Mouse (Mus musculus): ENCODE results near the gene Slc39a11. TPM values are rescaled to one million over a fixed set of nuclear protein-coding genes. Genes with fewer than 3 reads are reported as not detected.

The Slc39a11 gene
- total and polyA plus RNA-seq, 3 experiments = 43.2 to 54.4 (median 51.0) TPM

- TF ChIP-seq ETS1 (conservative IDR thresholded peaks at IDR 0.05; ENCODE audit: low read depth, low read length) (no peak), MAFK (IDR thresholded peaks at IDR 0.05; ENCODE audit: insufficient replicate concordance, low read length) (no peak), TBP (conservative IDR thresholded peaks at IDR 0.05; ENCODE audit: low read depth, low read length) (peak; percentile 97), ZMIZ1 (IDR thresholded peaks at IDR 0.05; ENCODE audit: low read depth, low read length) (peak; percentile 92), RAD21 (IDR thresholded peaks at IDR 0.05; ENCODE audit: low read depth, low read length) (no peak), HCFC1 (IDR thresholded peaks at IDR 0.05; ENCODE audit: low read depth, low read length) (peak; percentile 96), JUND (conservative IDR thresholded peaks at IDR 0.05; ENCODE audit: low read depth, low read length) (no peak), JUN (IDR thresholded peaks at IDR 0.05; ENCODE audit: insufficient read depth, low read depth, low read length) (no peak)
Observed at GRCm38 (mm10) chr11:113201470-113201997, 448.3 kb downstream of the Slc39a11 start (continued).

- no peak for TF ChIP-seq RAD21 (IDR thresholded peaks at IDR 0.05; ENCODE audit: low read depth, low read length)
- TF ChIP-seq MAX (IDR thresholded peaks at IDR 0.05; ENCODE audit: low read length) = no peak
- no peak for TF ChIP-seq MYC (IDR thresholded peaks at IDR 0.05; ENCODE audit: low read depth, low read length)
- no peak for TF ChIP-seq MAZ (IDR thresholded peaks at IDR 0.05; ENCODE audit: low read depth, low read length)
- TF ChIP-seq IRF4 (IDR thresholded peaks at IDR 0.05; ENCODE audit: low read depth, low read length) = no peak
- no peak for TF ChIP-seq POLR2A (IDR thresholded peaks at IDR 0.05; ENCODE audit: low read depth, low read length)
- TF ChIP-seq CTCF (conservative IDR thresholded peaks at IDR 0.05 in 1 of 2, IDR thresholded peaks at IDR 0.05 in 1 of 2; ENCODE audit: low read depth in 2 of 2, low read length in 2 of 2) = no peak
- no peak for TF ChIP-seq RCOR1 (conservative IDR thresholded peaks at IDR 0.05; ENCODE audit: low read depth, low read length)
- H3K9me3 ChIP-seq (replicated peaks; ENCODE audit: low read length) = peaks cover 2% of the 10 kb centered on the region
Observed at GRCm38 (mm10) chr11:113200901-113201300, 449.0 kb downstream of the Slc39a11 start.

GRCm38 (mm10) chr11:113198586-113198985, 451.3 kb downstream of the Slc39a11 start:
- H3K27me3 ChIP-seq (replicated peaks) = peaks cover 6% of the 10 kb centered on the region

More at GRCm38 (mm10) chr11:113200901-113201300, 449.0 kb downstream of the Slc39a11 start:
- H3K4me2 ChIP-seq (ENCODE audit: insufficient read depth, low read depth, poor library complexity, severe bottlenecking) = peak overlapping the region; percentile 68
- H3K27me3 ChIP-seq (replicated peaks) = peaks cover 6% of the 10 kb centered on the region
- H3K9ac ChIP-seq (ENCODE audit: insufficient read depth, low read depth) = peak overlapping the region; percentile 44; the same call in 1 of the 2 replicates
- no peaks in the 10 kb centered on the region for H3K79me2 ChIP-seq (replicated peaks; ENCODE audit: control insufficient read depth, extremely low read depth, insufficient read depth, poor library complexity, severe bottlenecking)
- H3K36me3 ChIP-seq (replicated peaks in 1 of 2; ENCODE audit: control insufficient read depth in 1 of 2, insufficient read depth in 1 of 2, low read length in 1 of 2) = no peaks in the 10 kb centered on the region
- H3K4me3 ChIP-seq (replicated peaks in 1 of 3; ENCODE audit: low read depth in 2 of 3, low read length in 2 of 3, poor library complexity in 1 of 3) = peak overlapping the region; percentile 39 to 65 (median 54)
- H3K27ac ChIP-seq (ENCODE audit: insufficient read depth, low read depth) = no peak overlapping the region
- dilution Hi-C loops (cut with MboI; ENCODE audit: extremely low pct_ligation_motif_present, extremely low pct_unique_long_range_greater_than_20kb, low sequenced_read_pairs) = no loop called here
- in situ Hi-C loops (cut with MboI; ENCODE audit: low pct_ligation_motif_present, low pct_unique_long_range_greater_than_20kb, low sequenced_read_pairs) = no loop called here
- peaks cover 8 to 79% of the 10 kb centered on the region in 2 experiments for H3K4me1 ChIP-seq (ENCODE audit: control insufficient read depth in 1 of 2, insufficient read depth in 2 of 2)
- DNase-seq (ENCODE audit: extremely low read depth) = no peak

More at GRCm38 (mm10) chr11:113198586-113198985, 451.3 kb downstream of the Slc39a11 start:
- Histone ChIP-seq H3K9me3 (replicated peaks; ENCODE audit: low read length) (peaks cover 2% of the 10 kb centered on the region), H3K27ac (ENCODE audit: insufficient read depth, low read depth) (no peak overlapping the region), H3K36me3 (replicated peaks in 1 of 2; ENCODE audit: control insufficient read depth in 1 of 2, insufficient read depth in 1 of 2, low read length in 1 of 2) (no peaks in the 10 kb centered on the region), H3K4me2 (ENCODE audit: insufficient read depth, low read depth, poor library complexity, severe bottlenecking) (no peak overlapping the region), H3K79me2 (replicated peaks; ENCODE audit: control insufficient read depth, extremely low read depth, insufficient read depth, poor library complexity, severe bottlenecking) (no peaks in the 10 kb centered on the region), H3K9ac (ENCODE audit: insufficient read depth, low read depth) (no peak overlapping the region), H3K4me1 (ENCODE audit: control insufficient read depth in 1 of 2, insufficient read depth in 2 of 2) (peaks cover 24 to 91% of the 10 kb centered on the region in 2 experiments), H3K4me3 (replicated peaks in 1 of 3; ENCODE audit: low read depth in 2 of 3, low read length in 2 of 3, poor library complexity in 1 of 3) (no peak overlapping the region)
- TF ChIP-seq ETS1 (conservative IDR thresholded peaks at IDR 0.05; ENCODE audit: low read depth, low read length) (no peak), JUN (IDR thresholded peaks at IDR 0.05; ENCODE audit: insufficient read depth, low read depth, low read length) (no peak), HCFC1 (IDR thresholded peaks at IDR 0.05; ENCODE audit: low read depth, low read length) (no peak), MEF2A (IDR thresholded peaks at IDR 0.05; ENCODE audit: borderline replicate concordance, low read depth, low read length) (no peak), SIN3A (IDR thresholded peaks at IDR 0.05; ENCODE audit: low read length) (no peak), ZKSCAN1 (IDR thresholded peaks at IDR 0.05; ENCODE audit: borderline replicate concordance, low read depth, low read length) (no peak), BHLHE40 (IDR thresholded peaks at IDR 0.05; ENCODE audit: low read depth, low read length) (no peak), NELFE (IDR thresholded peaks at IDR 0.05; ENCODE audit: low read depth, low read length) (no peak), MYC (IDR thresholded peaks at IDR 0.05; ENCODE audit: low read depth, low read length) (no peak), MAX (IDR thresholded peaks at IDR 0.05; ENCODE audit: low read length) (no peak)
- dilution Hi-C loops (cut with MboI; ENCODE audit: extremely low pct_ligation_motif_present, extremely low pct_unique_long_range_greater_than_20kb, low sequenced_read_pairs) = no loop called here
- no peak for DNase-seq (ENCODE audit: extremely low read depth)
- in situ Hi-C loops (cut with MboI; ENCODE audit: low pct_ligation_motif_present, low pct_unique_long_range_greater_than_20kb, low sequenced_read_pairs) = loop anchor here (10.0 to 25.0 kb wide), 2 partner anchors 86 to 614 kb away; no protein-coding TSS in a partner anchor

Data from CH12.LX (cell line).